Mouse (Mus musculus) lung, postnatal 0 days (tissue): Measurements from ENCODE around the gene B3galnt2. TPM values are rescaled to one million over a fixed set of nuclear protein-coding genes. Genes with fewer than 3 reads are reported as not detected.

ENCODE experiments used
- ATAC-seq: fragments of 200-750 bp; cut with Nextera tagmentation; 2 replicates; pipeline ENCODE4 v1.8.0; 2017; ENCODE audit warnings: moderate library complexity
- DNase-seq: peaks from one replicate; pipeline ENCODE4 v3.0.0-alpha.2; 2016; ENCODE audit warnings: low spot score
- H3K27ac ChIP-seq: fragments of 300-500 bp; sonication (generic); 2 replicates; pipeline ENCODE4 v1.5.1; 2014; ENCODE audit warnings: antibody characterized with exemption, mild to moderate bottlenecking, low read length, mixed read lengths
- H3K27me3 ChIP-seq: fragments of 300-500 bp; sonication (generic); replicated peaks from 2 replicates; pipeline ENCODE4 v1.6.1; 2014; ENCODE audit warnings: low read length, mixed read lengths; ENCODE audit not compliant: insufficient read depth
- H3K36me3 ChIP-seq: fragments of 300-500 bp; sonication (generic); 2 replicates; pipeline ENCODE4 v1.6.1; 2014; ENCODE audit warnings: low read length, mixed read lengths; ENCODE audit not compliant: insufficient read depth
- H3K4me1 ChIP-seq: fragments of 300-500 bp; sonication (generic); 2 replicates; pipeline ENCODE4 v1.6.1; 2014; ENCODE audit warnings: antibody characterized with exemption, low read depth, low read length, mixed read lengths; ENCODE audit not compliant: insufficient read depth
- H3K4me2 ChIP-seq: fragments of 300-500 bp; sonication (generic); replicated peaks from 2 replicates; pipeline ENCODE4 v1.6.1; 2014; ENCODE audit warnings: low read depth, mild to moderate bottlenecking, low read length, moderate library complexity, mixed read lengths
- H3K4me3 ChIP-seq: fragments of 300-500 bp; sonication (generic); 2 replicates; pipeline ENCODE4 v1.5.1; 2014; ENCODE audit warnings: low read depth, low read length
- H3K9ac ChIP-seq: fragments of 300-500 bp; sonication (generic); replicated peaks from 2 replicates; pipeline ENCODE4 v1.6.1; 2014; ENCODE audit warnings: low read depth, mild to moderate bottlenecking
- H3K9me3 ChIP-seq: fragments of 300-500 bp; sonication (generic); 2 replicates; pipeline ENCODE4 v1.6.1; 2016; ENCODE audit warnings: low read length, mixed read lengths
- CTCF ChIP-seq: IDR thresholded peaks from 2 replicates; pipeline ENCODE4 v1.5.1; 2016; ENCODE audit warnings: antibody characterized with exemption, mild to moderate bottlenecking
- EP300 ChIP-seq: IDR thresholded peaks from 2 replicates; pipeline ENCODE4 v1.6.1; 2016; ENCODE audit warnings: antibody characterized with exemption, mild to moderate bottlenecking, control low read depth
- WGBS: fragments of 180-500 bp; shearing (Covaris S2); extraction: QIAGEN DNeasy Blood & Tissue Kit; methylation state at CpG from one replicate; pipeline ENCODE4 v1.1.7; 2014; 5-methylcytosine and 5-hydroxymethylcytosine counted together
- polyA plus RNA-seq: library from polyadenylated mRNA; unstranded; fragments of >200 nt; fragmentation: Nextera tagmentation; extraction: Ambion mirVana; gene quantifications from 2 replicates; pipeline ENCODE4 v1.2.1, GENCODE M21; 2015

B3galnt2 gene
- polyA plus RNA-seq, 1 experiment from 2014 or later: 19.4 TPM

DNA sequence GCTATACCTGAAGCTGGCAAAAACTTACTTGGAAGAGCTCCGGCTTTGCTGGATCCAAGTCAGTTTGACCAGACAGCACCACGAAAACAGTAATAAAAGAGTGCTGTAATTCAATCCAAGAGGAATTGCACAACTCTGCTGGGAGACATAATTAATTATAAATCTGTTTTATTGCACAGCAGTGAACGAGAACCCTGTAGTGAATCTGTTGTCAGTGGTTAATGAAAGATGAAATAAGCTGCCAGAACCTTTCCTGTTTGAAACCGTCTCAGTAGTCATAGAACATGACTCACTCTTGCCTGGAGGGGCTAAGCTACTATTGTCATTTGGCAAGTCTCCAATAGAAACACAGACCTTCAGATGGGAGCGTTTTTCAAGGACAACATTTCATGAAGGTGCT lies 85.9 kb downstream of the B3galnt2 start:
- ATAC-seq: peak; percentile 12
- H3K9ac ChIP-seq: peak overlapping the region; percentile 87
- no peak for TF ChIP-seq CTCF
- TF ChIP-seq EP300: peak; percentile 33; the same call in 1 of the 2 replicates
- peaks cover 12% of the 10 kb centered on the region for H3K4me1 ChIP-seq
- H3K27ac ChIP-seq: peak overlapping the region; percentile 97
- WGBS: 14% methylated on average over 5 of the region's 5 CpGs
- H3K9me3 ChIP-seq: no peaks in the 10 kb centered on the region
- peak overlapping the region; percentile 75 for H3K4me2 ChIP-seq
- H3K36me3 ChIP-seq: no peaks in the 10 kb centered on the region
- H3K4me3 ChIP-seq: peak overlapping the region; percentile 79
- H3K27me3 ChIP-seq: no peaks in the 10 kb centered on the region
- peak; percentile 80 for DNase-seq

GRCm38 (mm10) chr13:14043851-14044250 lies 89.6 kb downstream of the B3galnt2 start:
- no peak for ATAC-seq
- Histone ChIP-seq H3K4me3 (no peak overlapping the region), H3K4me2 (no peak overlapping the region), H3K27me3 (no peaks in the 10 kb centered on the region), H3K4me1 (peaks cover 7% of the 10 kb centered on the region), H3K9ac (no peak overlapping the region), H3K27ac (no peak overlapping the region), H3K36me3 (0 out of 2 replicates have a peak, but pooled peaks cover 6% of the 10 kb centered on the region), H3K9me3 (no peaks in the 10 kb centered on the region)
- TF ChIP-seq EP300 (no peak), CTCF (no peak)
- no peak for DNase-seq

GRCm38 (mm10) chr13:14044521-14044920 lies 90.3 kb downstream of the B3galnt2 start:
- Histone ChIP-seq H3K27ac (no peak overlapping the region), H3K4me1 (peaks cover 5% of the 10 kb centered on the region; the same call in 1 of the 2 replicates), H3K27me3 (no peaks in the 10 kb centered on the region), H3K4me3 (no peak overlapping the region), H3K36me3 (0 out of 2 replicates have a peak, but pooled peaks cover 6% of the 10 kb centered on the region), H3K9ac (no peak overlapping the region), H3K9me3 (no peaks in the 10 kb centered on the region), H3K4me2 (no peak overlapping the region)
- DNase-seq (no peak), ATAC-seq (no peak)
- 63% methylated on average over 2 of the region's 2 CpGs for WGBS
- TF ChIP-seq EP300 (no peak), CTCF (no peak)

Other genes with a start within 250 kb of the B3galnt2 start
- 0.94 and 1.4 TPM in 2 replicates for gene Gng4, start 170.4 kb upstream of the B3galnt2 start, polyA plus RNA-seq
- gene Tbce, start 85.2 kb downstream of the B3galnt2 start, polyA plus RNA-seq: 37.1 and 38.0 TPM in 2 replicates
- 60.3 and 67.9 TPM in 2 replicates for gene Arid4b, start 108.8 kb downstream of the B3galnt2 start, polyA plus RNA-seq
- 33.7 and 34.5 TPM in 2 replicates for gene Ggps1, start 109.0 kb downstream of the B3galnt2 start, polyA plus RNA-seq